Mouse (Mus musculus): ENCODE data around the gene Msh2.

GRCm38 (mm10) chr17:87640272-87640671, 31.9 kb upstream of the Msh2 start:
- TF ChIP-seq CTCF (conservative IDR thresholded peaks at IDR 0.05; ENCODE audit: low read length): no peak
- no peak for TF ChIP-seq POU5F1 (IDR thresholded peaks at IDR 0.05; ENCODE audit: borderline replicate concordance, low read length)
- no peak for TF ChIP-seq NANOG (IDR thresholded peaks at IDR 0.05; ENCODE audit: borderline replicate concordance, low read length)

All from E14TG2a.4 (cell line).